Mouse (Mus musculus) embryo, embryonic 10.5 days (tissue): ENCODE results near the gene Nop56.

Experiments
- DNase-seq: peaks from one replicate; pipeline ENCODE4 v3.0.0-alpha.2; 2015; ENCODE audit warnings: low spot score

The Nop56 gene

DNA sequence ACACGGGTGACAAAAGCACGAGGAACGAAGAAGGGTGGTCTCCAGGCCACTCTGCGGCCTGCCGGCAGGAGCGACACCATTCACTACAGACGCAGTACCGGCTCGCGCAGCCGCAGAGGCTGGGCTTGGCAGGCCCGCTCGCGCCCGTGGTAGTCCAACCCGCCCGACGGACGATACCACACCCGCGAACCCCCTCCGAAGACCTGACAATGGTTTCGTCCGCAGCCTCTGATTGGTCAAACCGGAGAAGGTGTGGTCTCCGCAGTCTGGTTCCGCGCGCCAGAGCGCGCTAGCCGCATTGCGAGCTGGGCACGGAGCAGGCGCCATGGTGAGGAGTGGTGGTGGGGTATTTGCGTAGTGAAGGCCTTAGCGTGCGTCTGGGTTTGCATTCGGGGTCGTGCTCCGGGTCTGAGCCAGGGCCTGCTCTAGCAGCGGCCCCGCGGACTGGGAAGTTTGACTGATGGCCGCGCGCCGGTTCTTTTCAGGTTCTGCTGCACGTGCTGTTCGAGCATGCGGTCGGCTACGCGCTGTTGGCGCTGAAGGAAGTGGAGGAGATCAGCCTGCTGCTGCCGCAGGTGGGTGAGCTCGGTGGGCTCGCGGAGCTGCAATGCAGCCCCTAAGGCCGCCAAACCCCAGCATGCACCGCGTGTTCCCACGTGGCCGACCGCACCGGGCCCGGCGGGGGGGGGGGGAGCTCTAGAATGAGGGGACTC, at the start of gene Nop56:
Gene Nop56, plus strand, starts transcription at position 282 of the 713 bp plus-strand sequence.
- peak; percentile 98 for DNase-seq

DNA sequence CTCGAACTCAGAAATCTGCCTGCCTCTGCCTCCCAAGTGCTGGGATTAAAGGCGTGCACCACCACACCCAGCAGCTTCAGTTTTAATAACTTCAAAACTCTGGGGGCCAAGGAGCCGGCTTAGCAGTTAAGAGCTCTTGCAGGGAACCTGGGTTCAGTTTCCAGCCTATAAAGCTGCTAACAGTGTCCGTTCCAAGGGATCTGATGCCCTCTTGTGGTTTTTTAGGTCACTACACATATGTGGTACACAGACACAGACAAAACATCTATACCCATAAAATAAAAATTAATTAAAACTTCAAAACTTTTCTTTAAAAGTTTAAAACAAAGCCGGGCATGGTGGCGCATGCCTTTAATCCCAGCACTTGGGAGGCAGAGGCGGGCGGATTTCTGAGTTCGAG, 27.3 kb upstream of the Nop56 start:
- DNase-seq = peak; percentile 78

DNA sequence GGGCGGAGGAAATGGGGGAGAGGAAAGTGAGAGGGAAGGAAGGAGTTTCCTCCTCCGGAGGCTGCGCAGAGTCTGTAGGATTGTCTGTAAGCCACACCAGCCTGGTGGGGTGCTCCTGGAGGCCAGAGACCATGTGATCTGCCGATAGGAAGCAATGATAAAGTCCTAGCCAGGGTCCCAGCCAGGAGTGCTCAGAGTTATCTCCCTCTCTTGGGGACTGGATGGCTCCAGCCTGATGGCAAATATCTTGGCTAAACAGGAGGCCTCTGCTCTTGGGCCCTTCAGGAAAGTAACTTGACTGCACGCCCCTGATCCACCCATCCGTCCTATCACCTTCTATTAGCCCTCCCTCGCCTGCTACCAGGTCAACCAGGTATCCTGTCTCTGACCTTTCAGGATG, 26.0 kb upstream of the Nop56 start:
- no peak for DNase-seq

DNA sequence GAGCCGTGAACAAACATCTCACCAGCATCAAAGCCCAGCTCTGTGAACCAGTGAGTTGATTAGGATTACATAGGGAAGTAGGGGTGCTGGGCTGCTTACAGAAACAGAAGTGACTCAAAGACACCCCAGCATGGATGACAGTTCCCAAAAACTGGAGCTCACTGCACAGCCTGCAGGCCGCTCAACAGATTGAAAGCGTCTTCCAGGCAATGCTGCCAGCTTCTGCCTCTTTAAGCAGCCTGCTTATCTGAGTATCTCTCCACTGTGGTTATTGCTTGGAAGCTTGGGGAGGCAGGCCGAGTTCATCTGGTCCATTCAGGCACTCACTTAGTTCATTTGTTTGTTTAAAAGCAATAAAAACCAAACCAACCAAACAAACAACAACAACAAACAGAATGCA, 17.5 kb upstream of the Nop56 start:
- DNase-seq = no peak

DNA sequence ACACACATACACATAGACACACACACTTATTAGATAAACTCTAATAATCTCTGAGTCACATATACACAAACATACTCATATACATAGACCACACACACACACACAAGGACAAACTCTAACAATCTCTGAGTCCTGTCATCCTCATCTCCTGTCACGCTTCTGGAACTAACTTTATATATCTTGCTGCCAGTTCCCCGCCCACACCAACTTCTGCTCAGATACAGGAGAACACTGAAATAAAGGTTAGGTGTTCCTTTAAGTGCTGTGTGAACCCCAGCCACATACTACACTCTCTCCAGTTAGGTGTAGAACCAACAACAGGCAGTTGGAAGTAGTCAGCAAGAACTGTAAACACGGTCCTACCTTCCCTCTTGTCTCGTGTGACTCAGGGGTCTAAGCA, 13.4 kb upstream of the Nop56 start:
- no peak for DNase-seq

DNA sequence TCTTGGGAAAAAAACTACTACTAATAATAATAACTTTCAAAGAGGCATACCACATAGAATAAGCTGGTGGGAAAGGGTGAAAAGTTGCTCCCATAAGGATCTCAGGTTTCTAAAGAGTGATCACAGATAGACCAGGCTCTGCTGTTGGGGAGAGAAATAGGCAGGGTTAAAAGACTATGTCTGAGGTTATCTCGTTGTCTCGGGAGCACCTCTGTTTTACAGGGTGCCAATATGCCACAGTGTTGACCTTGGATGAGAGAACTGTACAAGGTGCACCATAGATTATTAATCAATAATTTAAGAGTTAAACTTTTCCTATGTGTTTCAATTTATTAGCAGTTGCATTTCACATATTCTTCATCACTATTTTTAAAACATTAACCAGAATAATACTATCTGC, 12.3 kb upstream of the Nop56 start:
- no peak for DNase-seq

DNA sequence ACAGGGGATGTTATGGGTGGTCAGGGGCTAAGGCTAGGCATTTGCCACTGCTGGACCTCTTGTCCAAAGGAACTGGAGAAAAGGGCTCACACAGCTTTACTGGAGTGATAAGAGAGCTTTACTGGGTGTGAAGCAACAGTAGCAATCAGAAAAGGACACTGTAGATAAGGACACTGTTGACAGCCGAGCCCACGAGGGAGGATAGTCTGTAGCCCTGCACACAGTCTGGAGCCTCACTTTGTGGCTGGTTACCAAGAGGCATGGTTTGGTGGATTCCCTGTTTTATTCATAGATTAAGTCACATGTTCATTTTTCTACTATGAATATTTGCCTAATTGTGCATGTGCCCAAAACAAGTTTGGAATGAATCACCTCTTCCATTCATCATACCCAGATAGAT, 11.8 kb upstream of the Nop56 start:
- no peak for DNase-seq

DNA sequence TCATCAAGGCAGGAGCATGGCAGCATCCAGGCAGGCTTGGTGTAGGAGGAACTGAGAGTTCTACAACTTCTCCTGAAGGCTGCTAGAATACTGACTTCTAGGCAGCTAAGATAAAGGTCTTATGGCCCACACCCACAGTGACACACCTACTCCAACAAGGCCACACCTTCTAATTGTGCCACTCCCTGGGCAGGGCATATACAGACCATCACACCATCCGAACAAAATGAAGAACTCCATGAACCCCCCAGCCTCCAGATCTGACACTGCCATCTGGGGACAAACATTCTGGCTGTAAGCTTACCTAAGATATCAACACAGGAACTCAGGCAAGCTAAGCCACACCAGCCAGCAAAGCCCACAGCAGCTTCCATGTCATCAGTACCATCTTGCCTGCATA, 8.7 kb upstream of the Nop56 start:
- no peak for DNase-seq

DNA sequence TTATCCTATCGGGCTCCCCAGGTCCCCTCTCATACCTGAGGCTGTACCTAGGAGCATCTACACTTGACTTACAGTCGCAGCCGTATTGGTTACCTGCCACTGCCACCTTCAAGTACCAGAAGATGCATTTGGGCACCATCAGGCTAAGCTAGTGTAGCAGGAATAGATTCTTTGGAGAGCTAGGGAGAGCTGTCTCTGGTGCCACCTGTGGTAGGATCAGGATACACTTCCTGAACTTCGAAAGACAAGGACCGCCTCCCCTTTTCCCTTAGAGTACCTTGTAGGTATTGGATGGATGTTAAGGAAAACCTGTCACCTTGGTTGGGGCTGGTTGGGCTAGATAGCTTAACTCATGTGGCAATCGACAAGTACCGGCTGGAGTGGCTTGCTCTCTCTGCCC, 6.2 kb upstream of the Nop56 start:
- DNase-seq = no peak

DNA sequence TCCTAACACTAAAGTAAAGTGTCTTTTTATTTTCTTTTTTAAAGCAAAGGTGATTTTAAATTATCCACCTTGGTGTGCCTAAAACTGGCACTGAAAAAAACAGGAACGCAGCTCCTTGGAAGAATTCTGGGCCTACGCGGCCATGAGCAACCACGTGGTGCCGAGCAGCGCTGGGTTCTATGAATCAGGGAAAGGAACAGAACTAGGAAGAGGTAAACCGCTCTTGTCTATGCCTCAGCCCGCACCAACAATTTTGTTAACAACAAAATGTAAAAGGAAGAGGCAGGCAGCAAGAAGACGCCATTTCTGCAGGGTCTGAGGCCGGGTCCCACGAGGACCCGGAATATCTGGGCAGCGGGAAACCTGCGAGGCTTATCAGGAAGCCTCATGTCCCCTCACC, 498 bp upstream of the Nop56 start:
- peak; percentile 56 for DNase-seq

DNA sequence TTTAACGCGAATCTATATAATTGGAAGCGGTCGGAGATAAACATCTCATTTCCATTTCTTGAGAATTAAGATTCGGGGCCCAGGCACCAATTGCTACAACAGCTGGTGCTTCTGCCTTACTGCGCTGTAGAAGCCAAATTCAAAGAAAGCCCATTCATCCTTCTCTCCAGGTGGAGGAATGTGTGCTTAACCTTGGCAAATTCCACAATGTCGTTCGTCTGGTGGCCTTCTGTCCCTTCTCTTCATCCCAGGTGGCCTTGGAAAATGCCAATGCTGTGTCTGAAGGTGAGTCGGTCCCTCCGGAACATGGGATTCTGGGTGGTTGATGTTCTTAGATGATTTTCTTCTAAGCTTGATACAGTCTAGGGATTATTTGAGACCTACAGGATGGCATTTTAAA, 632 bp downstream of the Nop56 start:
- DNase-seq = no peak

DNA sequence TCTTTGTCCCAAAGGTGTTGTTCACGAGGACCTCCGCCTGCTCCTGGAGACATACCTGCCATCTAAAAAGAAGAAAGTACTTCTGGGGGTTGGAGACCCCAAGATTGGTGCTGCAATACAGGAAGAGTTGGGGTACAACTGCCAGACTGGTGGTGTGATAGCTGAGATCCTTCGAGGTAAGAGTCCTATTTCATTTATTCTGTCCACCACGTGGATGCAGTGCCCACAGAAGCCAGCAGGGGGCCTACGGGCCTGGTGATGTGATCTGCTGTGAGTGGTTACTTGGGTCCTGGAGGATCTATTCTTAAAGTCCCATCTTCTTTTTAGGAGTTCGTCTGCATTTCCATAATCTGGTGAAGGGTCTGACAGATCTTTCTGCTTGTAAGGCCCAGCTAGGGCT, 1.4 kb downstream of the Nop56 start:
- peak; percentile 82 for DNase-seq

DNA sequence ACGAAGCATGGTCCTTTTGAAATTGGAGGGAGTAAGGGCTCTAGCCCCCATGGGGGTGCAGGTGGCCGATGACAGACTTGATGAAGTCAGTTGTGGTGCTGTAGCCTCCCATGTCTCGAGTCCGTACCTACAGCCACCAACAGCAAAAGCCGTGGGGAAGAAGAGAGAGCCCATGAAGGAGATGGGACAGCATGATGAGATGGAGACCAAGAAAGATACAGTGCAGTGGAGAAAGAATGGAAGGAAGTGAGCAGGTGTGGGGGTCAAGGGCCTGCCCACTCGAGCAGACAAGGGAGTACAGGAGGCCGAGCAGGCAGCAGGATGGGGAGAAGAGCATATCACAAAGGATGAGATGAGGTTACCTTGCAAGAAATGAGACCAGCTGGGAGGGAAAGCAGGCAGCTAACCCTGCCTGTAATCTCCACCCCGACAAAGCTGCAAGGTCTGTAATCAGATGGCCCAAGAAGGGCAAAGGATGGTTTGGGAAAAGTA, 5.4 kb downstream of the Nop56 start:
- no peak for DNase-seq

DNA sequence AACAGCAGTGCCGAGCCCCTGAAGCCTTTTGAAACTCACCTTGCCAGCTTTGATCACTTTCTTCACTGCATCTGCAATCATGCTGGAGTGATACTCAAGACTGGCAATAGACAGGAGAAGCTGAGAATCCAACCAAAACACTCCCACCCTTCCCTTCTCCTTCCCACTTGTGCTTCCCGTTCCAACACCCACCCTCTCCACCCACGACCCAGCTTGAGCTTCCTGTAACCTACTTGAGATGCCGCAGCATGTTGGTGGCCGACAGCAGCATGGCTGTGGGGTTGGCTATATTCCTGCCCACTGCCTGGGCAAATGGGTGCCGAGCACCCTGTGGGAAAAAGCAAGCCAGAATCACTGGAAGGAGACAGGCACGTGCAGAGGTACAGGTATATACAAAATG, 6.0 kb downstream of the Nop56 start:
- DNase-seq = no peak

DNA sequence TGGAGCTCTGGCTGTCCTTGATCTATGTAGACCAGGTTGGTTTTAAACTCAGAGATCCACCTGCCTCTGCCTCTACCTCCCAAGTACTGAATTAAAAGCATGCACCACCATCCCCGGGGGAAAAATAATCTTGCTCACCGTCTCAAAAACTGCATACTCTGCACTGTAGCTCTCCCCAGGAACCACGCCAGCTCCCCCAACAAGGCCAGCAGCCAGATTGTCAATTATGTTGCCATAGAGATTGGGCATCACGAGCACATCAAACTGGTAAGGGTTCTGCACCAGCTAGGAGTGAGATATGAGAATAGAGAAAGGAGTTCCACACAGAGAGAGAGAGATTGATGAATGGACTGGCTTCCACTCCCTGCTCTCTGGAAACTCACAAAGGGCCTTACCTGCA, 6.6 kb downstream of the Nop56 start:
- no peak for DNase-seq

DNA sequence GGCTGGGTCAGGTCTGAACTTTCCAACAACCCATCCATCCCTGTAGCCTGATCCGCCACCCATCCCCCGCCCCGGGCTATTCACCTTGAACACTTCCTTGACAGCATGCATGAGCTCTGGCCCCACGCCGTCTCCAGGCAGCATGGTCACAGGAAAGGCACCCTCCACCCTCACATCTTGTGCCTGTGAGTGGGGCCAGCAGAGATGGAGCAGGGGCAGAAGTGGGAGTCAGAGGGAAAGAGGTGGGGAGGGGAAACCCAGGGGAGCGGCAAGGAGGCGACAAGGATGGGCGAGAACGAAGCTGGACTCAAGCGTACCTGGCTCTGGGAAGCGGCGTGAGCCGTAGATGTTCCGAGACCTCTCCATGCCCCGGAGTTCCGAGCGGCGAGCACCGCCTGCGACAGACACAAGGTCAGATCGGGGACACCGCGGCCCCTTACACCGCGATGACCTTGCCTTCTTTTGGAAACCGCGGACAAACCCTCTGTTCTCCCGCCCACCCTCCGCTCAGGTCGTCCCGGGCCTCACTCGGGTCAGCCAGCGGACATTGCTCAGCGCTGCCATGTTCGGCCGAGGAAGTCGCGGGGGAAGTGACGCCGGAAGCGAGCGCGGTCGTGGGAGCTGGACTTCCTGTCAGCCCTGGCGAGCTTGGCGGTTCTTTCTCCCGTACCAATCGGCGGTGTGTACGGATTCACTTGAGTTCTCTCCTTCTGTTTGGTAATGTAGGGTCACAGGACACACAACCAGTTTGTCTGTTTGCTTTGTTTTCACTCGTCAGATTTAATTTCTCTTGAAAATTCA, 9.8 kb downstream of the Nop56 start, which contains the start of gene Idh3b:
Gene Idh3b, minus strand, starts transcription at position 694 of the 801 bp plus-strand sequence.
- DNase-seq = peak; percentile 93

DNA sequence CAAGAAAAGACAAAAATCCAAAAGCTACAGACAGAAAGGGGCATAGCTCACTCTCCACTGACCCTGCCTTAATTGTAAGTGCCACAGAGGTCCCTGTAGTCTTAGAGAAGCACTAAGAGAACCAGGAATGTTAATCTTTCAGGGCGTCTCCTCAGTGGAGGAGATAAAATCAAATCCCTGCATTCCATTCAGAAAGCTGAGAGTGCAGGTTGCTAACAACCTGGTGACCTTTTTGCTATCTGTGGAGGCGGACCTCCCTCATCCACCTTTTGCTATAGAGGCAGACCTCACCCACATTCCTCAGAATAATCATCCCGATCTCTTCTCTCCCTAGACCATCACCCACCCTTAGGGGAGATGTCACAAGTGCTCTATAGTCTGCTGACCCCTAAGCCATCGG, 14.9 kb downstream of the Nop56 start:
- DNase-seq = no peak

DNA sequence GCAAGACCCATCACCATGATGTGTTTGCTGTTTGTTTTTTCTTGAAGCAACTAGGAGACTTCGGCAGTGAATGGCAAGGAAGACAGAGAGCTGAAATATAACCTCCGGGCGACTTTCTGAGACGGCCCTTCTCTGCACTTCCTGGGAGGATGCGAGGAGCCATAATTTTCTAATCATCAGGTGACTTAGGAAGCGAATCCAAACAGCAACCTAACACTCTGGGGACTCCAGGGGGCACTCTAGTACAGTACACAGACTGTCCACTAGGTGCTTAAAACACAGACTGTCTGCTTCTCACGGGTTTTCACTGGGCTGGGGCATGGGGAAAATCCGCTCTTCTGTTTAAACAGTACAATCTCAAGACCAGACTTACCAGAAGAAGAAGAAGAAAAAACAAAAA, 17.2 kb downstream of the Nop56 start:
- DNase-seq = peak; percentile 89

DNA sequence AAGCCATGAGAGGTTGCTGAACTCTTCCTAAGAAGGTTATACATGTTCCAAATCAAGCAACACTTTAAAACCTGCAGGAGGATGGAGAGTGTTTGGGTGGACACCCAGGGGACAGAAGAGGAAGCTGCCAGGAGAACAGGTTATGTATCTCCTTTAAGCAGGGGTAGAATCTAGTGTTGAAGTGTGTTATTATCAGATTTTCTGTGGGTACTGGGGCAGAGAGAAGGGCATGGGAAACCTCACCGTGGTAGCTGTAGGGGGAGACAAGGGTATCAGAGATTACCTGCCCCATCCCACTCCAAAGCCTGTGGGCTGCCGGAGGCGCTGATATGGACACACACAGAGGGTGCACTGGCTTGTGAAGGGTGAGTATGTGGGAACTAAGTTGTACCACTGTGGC, 18.8 kb downstream of the Nop56 start:
- DNase-seq = no peak

DNA sequence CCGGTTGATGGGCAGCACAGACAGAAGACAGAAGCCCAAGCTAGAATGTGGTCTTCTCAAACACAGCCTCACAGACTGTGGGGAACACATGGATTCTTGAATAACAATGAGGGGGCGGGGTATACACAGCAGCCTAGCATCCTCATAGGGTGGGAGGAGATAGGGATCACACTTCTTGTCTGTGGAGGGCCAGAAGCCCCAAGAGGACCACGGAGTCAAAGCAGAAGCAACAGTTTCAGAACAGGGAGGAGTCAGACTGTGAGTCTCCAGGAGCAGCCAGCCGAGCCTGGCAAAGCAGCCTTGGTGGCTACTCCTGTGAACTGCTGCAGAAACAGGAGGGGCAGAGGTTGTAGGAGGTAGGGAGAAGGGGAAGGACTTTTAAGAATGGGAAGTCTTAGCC, 19.3 kb downstream of the Nop56 start:
- DNase-seq = peak; percentile 74

DNA sequence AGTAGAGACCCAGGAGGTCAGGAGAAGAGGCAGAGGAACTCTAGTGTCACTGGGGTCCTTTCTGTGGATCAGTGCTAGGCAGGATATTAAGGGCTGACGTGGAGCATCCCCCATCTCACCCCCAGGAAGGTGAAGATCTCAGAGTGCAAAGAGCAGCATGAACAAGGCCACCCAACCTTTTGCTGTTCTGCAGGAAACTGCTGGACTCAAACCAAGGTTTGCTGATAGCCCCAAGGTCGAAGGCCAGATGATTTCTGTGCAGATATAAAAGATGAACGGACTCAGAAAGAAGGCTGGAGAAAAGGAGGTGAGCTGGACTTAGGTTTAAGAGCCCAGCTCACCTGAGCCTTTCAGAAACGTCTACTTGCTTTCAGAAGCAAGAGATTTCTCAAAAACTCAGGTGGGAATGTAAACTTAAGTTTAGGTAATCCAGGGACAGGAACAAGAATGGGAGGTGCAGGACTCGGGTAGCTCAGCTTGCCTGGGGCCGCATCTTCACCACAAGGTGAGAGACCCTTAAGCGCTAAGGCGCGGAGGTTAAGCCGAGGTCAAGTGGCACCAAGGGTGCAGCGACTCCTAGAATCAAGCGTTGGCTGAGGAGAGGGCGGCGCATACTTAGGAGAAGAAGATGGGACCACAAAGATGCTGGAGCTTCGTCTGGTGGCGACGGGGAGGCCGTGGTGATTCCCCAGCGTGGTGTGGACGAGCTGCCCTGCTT, 20.1 kb downstream of the Nop56 start:
- DNase-seq = peak; percentile 58

DNA sequence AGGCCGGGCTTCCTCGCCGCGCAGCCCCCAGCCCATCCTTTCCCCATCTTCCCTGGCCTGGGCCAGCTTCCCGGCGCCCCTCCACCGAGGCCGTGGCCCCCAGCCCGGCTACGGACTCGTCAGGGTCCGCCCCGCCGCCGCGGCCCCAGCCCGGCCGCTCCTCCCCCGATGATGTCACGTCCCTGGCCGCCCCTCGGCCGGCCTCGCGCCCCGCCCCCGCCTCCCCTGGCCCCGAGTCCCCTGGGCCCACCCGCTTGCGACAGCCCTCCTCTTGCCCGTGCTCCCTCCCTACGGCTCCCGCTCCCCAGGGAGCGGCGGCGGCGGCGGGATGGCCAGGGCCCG, 20.7 kb downstream of the Nop56 start, which contains the start of gene Ebf4:
Gene Ebf4, plus strand, starts transcription at position 234 of the 342 bp plus-strand sequence.
- DNase-seq = peak; percentile 82
